Mouse (Mus musculus): ENCODE results near the gene Klhdc3.

- TF ChIP-seq CTCF (IDR thresholded peaks at IDR 0.05; ENCODE audit: insufficient read depth, low read length) (no peak), POLR2A (IDR thresholded peaks at IDR 0.05; ENCODE audit: borderline replicate concordance, extremely low read depth, low read depth, low read length) (no peak)
Measured at GRCm38 (mm10) chr17:46728496-46728895, 47.8 kb upstream of the Klhdc3 start.
